Comparison of ENCODE assay signal across 8 mouse cellular contexts in genomic region chr7:116131390-116131789, GRCm38 (mm10). TPM values are rescaled to one million over a fixed set of nuclear protein-coding genes. Genes with fewer than 3 reads are reported as not detected.
DNase-seq lines count a peak whose midpoint lies in the region; ATAC-seq and TF ChIP-seq lines count a peak whose summit lies in the region.

No protein-coding gene starts in this region.

- no peak for DNase-seq in heart, postnatal 4 days
- DNase-seq in CH12.LX (ENCODE audit: extremely low read depth): peak; percentile 27
- peak; percentile 52 for DNase-seq in embryo, embryonic 11 days
- no peak for DNase-seq in spleen, adult 12 weeks (ENCODE audit: low spot score)
- DNase-seq in kidney, adult 8-10 months: no peak
- DNase-seq in spleen, postnatal 36 days (ENCODE audit: low spot score in 2 of 2): no peak

- H3K4me1 ChIP-seq in heart, embryonic 12.5 days (replicated peaks): peaks cover 23% of the 10 kb centered on the region
- H3K4me1 ChIP-seq in CH12.LX (ENCODE audit: control insufficient read depth in 1 of 2, insufficient read depth in 2 of 2): peaks cover 3 to 18% of the 10 kb centered on the region in 2 experiments; a peak in 2 of 4 replicates

- H3K4me3 ChIP-seq in heart, embryonic 12.5 days: no peak overlapping the region
- H3K4me3 ChIP-seq in CH12.LX (replicated peaks in 1 of 3; ENCODE audit: low read depth in 2 of 3, low read length in 2 of 3, poor library complexity in 1 of 3): no peak overlapping the region

- H3K9ac ChIP-seq in heart, embryonic 12.5 days: no peak overlapping the region
- H3K9ac ChIP-seq in CH12.LX (ENCODE audit: insufficient read depth, low read depth): no peak overlapping the region; the same call in 1 of the 2 replicates

- peak in 1 of 2 experiments; percentile 58; a peak in 2 of 4 replicates for TF ChIP-seq CTCF in CH12.LX (conservative IDR thresholded peaks at IDR 0.05 in 1 of 2, IDR thresholded peaks at IDR 0.05 in 1 of 2; ENCODE audit: low read depth in 2 of 2, low read length in 2 of 2)

- in situ Hi-C loops in CH12.LX (cut with MboI; ENCODE audit: low pct_ligation_motif_present, low pct_unique_long_range_greater_than_20kb, low sequenced_read_pairs): loop anchor here (25.0 kb wide), 1 partner anchor 481 kb away; no protein-coding TSS in a partner anchor

- no peaks in the 10 kb centered on the region for H3K9me3 ChIP-seq in heart, embryonic 12.5 days (replicated peaks)
- no peaks in the 10 kb centered on the region for H3K9me3 ChIP-seq in CH12.LX (replicated peaks; ENCODE audit: low read length)

- peak; percentile 49 for TF ChIP-seq RAD21 in CH12.LX (IDR thresholded peaks at IDR 0.05; ENCODE audit: low read depth, low read length)

- peak overlapping the region; percentile 56; the same call in 1 of the 2 replicates for H3K27ac ChIP-seq in heart, embryonic 12.5 days (ENCODE audit: poor library complexity, severe bottlenecking)
- no peak overlapping the region for H3K27ac ChIP-seq in CH12.LX (ENCODE audit: insufficient read depth, low read depth)

- H3K36me3 ChIP-seq in heart, embryonic 12.5 days: peaks cover 55% of the 10 kb centered on the region
- H3K36me3 ChIP-seq in CH12.LX (replicated peaks in 1 of 2; ENCODE audit: control insufficient read depth in 1 of 2, insufficient read depth in 1 of 2, low read length in 1 of 2): no peaks in the 10 kb centered on the region

- TF ChIP-seq POLR2A in CH12.LX (IDR thresholded peaks at IDR 0.05; ENCODE audit: low read depth, low read length): no peak

- no peak for TF ChIP-seq EP300 in CH12.LX (IDR thresholded peaks at IDR 0.05; ENCODE audit: low read length)

- no peak for ATAC-seq in heart, embryonic 12.5 days (ENCODE audit: insufficient number of reproducible peaks, low FRiP score)
- peak; percentile 67 for ATAC-seq in megakaryocyte progenitor cell, adult 5-6 weeks (replicated peaks; ENCODE audit: poor library complexity)

- dilution Hi-C loops in CH12.LX (cut with MboI; ENCODE audit: extremely low pct_ligation_motif_present, extremely low pct_unique_long_range_greater_than_20kb, low sequenced_read_pairs): no loop called here

- H3K27me3 ChIP-seq in heart, embryonic 12.5 days (replicated peaks): no peaks in the 10 kb centered on the region
- no peaks in the 10 kb centered on the region for H3K27me3 ChIP-seq in CH12.LX (replicated peaks)

- no peak overlapping the region for H3K4me2 ChIP-seq in heart, embryonic 12.5 days
- H3K4me2 ChIP-seq in CH12.LX (ENCODE audit: insufficient read depth, low read depth, poor library complexity, severe bottlenecking): no peak overlapping the region

- WGBS in heart, embryonic 12.5 days: 14% methylated on average over 4 of the region's 4 CpGs

- H3K79me2 ChIP-seq in CH12.LX (replicated peaks; ENCODE audit: control insufficient read depth, extremely low read depth, insufficient read depth, poor library complexity, severe bottlenecking): no peaks in the 10 kb centered on the region

TF ChIP-seq in CH12.LX, 34 proteins besides CTCF, POLR2A, EP300 and RAD21:
- TF ChIP-seq MXI1 (IDR thresholded peaks at IDR 0.05; ENCODE audit: low read depth, low read length): no peak
- TF ChIP-seq POLR2AphosphoS2 (IDR thresholded peaks at IDR 0.05; ENCODE audit: low read depth, low read length): no peak
- no peak for TF ChIP-seq PAX5 (IDR thresholded peaks at IDR 0.05; ENCODE audit: low read length)
- no peak for TF ChIP-seq USF1 (IDR thresholded peaks at IDR 0.05; ENCODE audit: low read depth, low read length)
- TF ChIP-seq NRF1 (IDR thresholded peaks at IDR 0.05; ENCODE audit: low read depth, low read length): no peak
- TF ChIP-seq MYC (IDR thresholded peaks at IDR 0.05; ENCODE audit: low read depth, low read length): peak; percentile 51; the same call in 1 of the 2 replicates
- TF ChIP-seq JUND (conservative IDR thresholded peaks at IDR 0.05; ENCODE audit: low read depth, low read length): no peak
- TF ChIP-seq KAT2A (IDR thresholded peaks at IDR 0.05; ENCODE audit: insufficient replicate concordance, low read length): no peak
- TF ChIP-seq SMC3 (IDR thresholded peaks at IDR 0.05; ENCODE audit: low read depth, low read length): 0 out of 2 replicates have a peak, but pooled peaks have one; percentile 7

RNA-seq across cellular contexts. Expression of gene Gm4353, which starts 47.0 kb away (rescaled TPM):
- 0.79 TPM in 1 of 2 replicates, not detected in the other for polyA plus RNA-seq in heart, embryonic 12.5 days (2016; fragmentation: Nextera tagmentation; extraction: Ambion mirVana)
- 1 to 10 TPM; 1.3 to 2.1 TPM for total RNA-seq in heart, postnatal 4 days (2021)
- total RNA-seq in CH12.LX (2012; rRNA removed): 2.0 and 3.1 TPM in 2 replicates
- total RNA-seq in CH12.LX (2014; rRNA removed): 30.0 and 34.1 TPM in 2 replicates
- polyA plus RNA-seq in CH12.LX (2012; ENCODE audit: insufficient read length, low read depth): 0.74 TPM in 2 replicates
- 1.6 and 1.8 TPM in 2 replicates for total RNA-seq in megakaryocyte progenitor cell, adult 5-6 weeks (2015)
- total RNA-seq in megakaryocyte progenitor cell, adult 5-6 weeks (2017): 0.83 and 2.2 TPM in 2 replicates

Comparison
In these comparisons a context has a peak if more than half of its experiments do, and no peak if none do; other contexts are left out.
1. DNase-seq: peak in CH12.LX (single experiment) and embryo, embryonic 11 days (single experiment); none in heart, postnatal 4 days (single experiment), spleen, adult 12 weeks (single experiment), kidney, adult 8-10 months (0 of 2) and spleen, postnatal 36 days (0 of 2).